Mouse (Mus musculus) liver, embryonic 14.5 days (tissue): ENCODE results near the gene Gm6588.

Source experiments
- CTCF ChIP-seq: IDR thresholded peaks from 2 replicates; pipeline ENCODE4 v1.5.1; 2016; ENCODE audit warnings: antibody characterized with exemption, low read depth, control low read depth
- EP300 ChIP-seq: IDR thresholded peaks from 2 replicates; pipeline ENCODE4 v1.6.1; 2016; ENCODE audit warnings: antibody characterized with exemption, low read depth

- TF ChIP-seq EP300, result no peak
- TF ChIP-seq CTCF, result no peak
Observed at GRCm38 (mm10) chr5:112486415-112486814, 37.2 kb downstream of the Gm6588 start.
